Mouse (Mus musculus): Measurements from ENCODE around the gene Fis1. TPM values are rescaled to one million over a fixed set of nuclear protein-coding genes. Genes with fewer than 3 reads are reported as not detected.

The Fis1 gene
- polyA plus RNA-seq, 1 experiment from 2014 or later = 269 TPM

DNA sequence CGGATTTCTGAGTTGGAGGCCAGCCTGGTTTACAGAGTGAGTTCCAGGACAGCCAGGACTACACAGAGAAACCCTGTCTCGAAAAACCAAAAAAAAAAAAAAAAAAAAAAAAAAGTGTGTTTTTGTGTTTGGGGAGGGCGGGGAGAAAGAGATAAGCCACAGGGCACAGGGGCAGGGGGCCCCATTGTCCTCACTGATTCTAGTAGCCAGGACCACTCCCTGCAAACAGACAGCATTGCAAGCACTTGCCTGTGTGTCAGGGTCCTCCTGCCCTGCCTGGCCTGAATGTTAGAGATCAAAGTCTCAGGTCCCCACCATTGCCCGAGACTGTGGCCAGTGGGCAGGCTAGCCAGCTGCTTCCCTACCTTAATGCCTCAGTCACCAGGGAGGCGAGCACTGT lies 46.4 kb downstream of the Fis1 start:
- WGBS = 61% methylated on average over 5 of the region's 5 CpGs
- Histone ChIP-seq H3K4me2 (no peak overlapping the region), H3K27me3 (no peaks in the 10 kb centered on the region), H3K36me3 (peaks cover 19% of the 10 kb centered on the region), H3K27ac (no peak overlapping the region), H3K9me3 (no peaks in the 10 kb centered on the region), H3K9ac (replicated peaks) (no peak overlapping the region), H3K4me1 (replicated peaks) (0 out of 2 replicates have a peak, but pooled peaks cover 4% of the 10 kb centered on the region), H3K4me3 (replicated peaks) (no peak overlapping the region)
- no peak for ATAC-seq (ENCODE audit: insufficient number of reproducible peaks, insufficient read depth, low FRiP score, low TSS enrichment, low read depth)

DNA sequence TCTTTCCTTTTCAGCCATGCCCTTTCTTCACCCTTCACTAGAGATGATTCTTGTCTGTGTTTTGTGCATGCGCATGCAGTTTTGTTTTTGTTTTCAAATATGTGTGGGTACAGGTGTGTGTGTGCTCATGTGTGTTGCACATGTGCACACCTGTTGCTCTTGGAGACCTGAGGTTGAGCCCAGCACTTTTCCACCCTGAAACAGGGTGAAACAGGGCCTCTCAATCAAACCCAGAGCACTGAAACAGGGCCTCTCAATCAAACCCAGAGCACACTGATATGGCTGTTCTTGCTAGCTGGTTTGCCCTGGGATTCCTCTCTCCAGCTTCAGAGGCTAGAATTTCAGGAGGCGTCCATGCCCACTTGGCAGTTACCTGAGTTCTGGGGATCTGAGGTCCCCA lies 47.5 kb downstream of the Fis1 start:
- no peak for ATAC-seq (ENCODE audit: insufficient number of reproducible peaks, insufficient read depth, low FRiP score, low TSS enrichment, low read depth)

DNA sequence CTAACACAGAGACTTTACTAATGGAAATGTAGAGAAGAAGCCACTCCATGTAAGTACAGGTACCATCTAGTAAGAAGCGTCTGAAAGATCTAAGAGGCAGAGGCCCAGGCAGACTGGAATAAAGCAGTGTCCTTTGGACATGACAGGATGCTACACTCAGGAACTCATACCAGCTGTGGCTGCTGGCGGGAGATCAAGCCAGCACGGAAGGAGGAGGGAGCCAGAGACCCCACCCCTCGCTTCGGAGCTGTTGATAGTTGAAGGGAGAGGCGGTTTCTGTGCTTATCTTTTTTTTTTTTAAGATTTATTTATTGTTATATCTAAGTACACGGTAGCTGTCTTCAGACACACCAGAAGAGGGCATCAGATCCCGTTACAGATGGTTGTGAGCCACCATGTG lies 54.2 kb downstream of the Fis1 start:
- no peak overlapping the region for H3K27ac ChIP-seq
- no peak overlapping the region for H3K4me3 ChIP-seq (replicated peaks)
- no peak for ATAC-seq (ENCODE audit: insufficient number of reproducible peaks, insufficient read depth, low FRiP score, low TSS enrichment, low read depth)
- H3K9ac ChIP-seq (replicated peaks) = no peak overlapping the region
- H3K9me3 ChIP-seq = no peaks in the 10 kb centered on the region
- H3K36me3 ChIP-seq = no peaks in the 10 kb centered on the region
- no peak overlapping the region for H3K4me2 ChIP-seq
- H3K4me1 ChIP-seq (replicated peaks) = no peaks in the 10 kb centered on the region
- H3K27me3 ChIP-seq = peaks cover 3% of the 10 kb centered on the region; the same call in 1 of the 2 replicates
- WGBS = 69% methylated on average over 8 of the region's 8 CpGs

More for the DNA sequence above, 47.5 kb downstream of the Fis1 start:
- Histone ChIP-seq H3K27me3 (no peaks in the 10 kb centered on the region), H3K4me3 (replicated peaks) (no peak overlapping the region), H3K4me2 (no peak overlapping the region), H3K4me1 (replicated peaks) (0 out of 2 replicates have a peak, but pooled peaks cover 4% of the 10 kb centered on the region), H3K9ac (replicated peaks) (no peak overlapping the region), H3K36me3 (peaks cover 8% of the 10 kb centered on the region), H3K27ac (no peak overlapping the region), H3K9me3 (no peaks in the 10 kb centered on the region)
- 83% methylated on average over 2 of the region's 2 CpGs for WGBS

DNA sequence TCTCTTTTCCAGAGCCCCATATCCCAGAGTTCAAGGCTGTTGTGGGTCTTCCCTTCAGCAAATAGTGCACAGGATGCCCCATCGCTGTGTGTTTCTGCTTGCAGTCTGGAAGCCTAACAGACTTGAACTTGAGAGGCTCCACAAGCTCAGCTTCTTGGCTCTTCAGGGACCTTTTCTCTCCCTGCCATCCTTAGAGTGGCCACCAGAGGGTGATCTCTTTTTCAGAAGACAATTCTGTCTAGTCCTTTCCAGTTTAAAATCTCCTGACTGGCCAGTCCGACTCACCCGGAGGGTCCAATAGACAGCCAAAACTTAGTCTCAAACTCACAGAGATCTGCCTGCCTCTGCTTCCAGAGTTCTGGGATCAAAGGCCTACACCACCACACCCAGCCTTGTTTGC lies 56.9 kb downstream of the Fis1 start:
- Histone ChIP-seq H3K27me3 (peaks cover 3% of the 10 kb centered on the region; the same call in 1 of the 2 replicates), H3K9me3 (no peaks in the 10 kb centered on the region), H3K36me3 (no peaks in the 10 kb centered on the region), H3K27ac (no peak overlapping the region), H3K9ac (replicated peaks) (no peak overlapping the region), H3K4me2 (no peak overlapping the region), H3K4me1 (replicated peaks) (no peaks in the 10 kb centered on the region), H3K4me3 (replicated peaks) (no peak overlapping the region)
- ATAC-seq (ENCODE audit: insufficient number of reproducible peaks, insufficient read depth, low FRiP score, low TSS enrichment, low read depth) = no peak
- WGBS = 45% methylated on average over 3 of the region's 3 CpGs

GRCm38 (mm10) chr5:137012401-137012950 lies 59.4 kb downstream of the Fis1 start:
- Histone ChIP-seq H3K9ac (replicated peaks) (no peak overlapping the region), H3K27me3 (peaks cover 3% of the 10 kb centered on the region; the same call in 1 of the 2 replicates), H3K9me3 (no peaks in the 10 kb centered on the region), H3K27ac (no peak overlapping the region), H3K4me3 (replicated peaks) (no peak overlapping the region), H3K4me2 (no peak overlapping the region), H3K36me3 (no peaks in the 10 kb centered on the region), H3K4me1 (replicated peaks) (no peaks in the 10 kb centered on the region)
- 76% methylated on average over 15 of the region's 15 CpGs for WGBS
- ATAC-seq (ENCODE audit: insufficient number of reproducible peaks, insufficient read depth, low FRiP score, low TSS enrichment, low read depth) = no peak

MicroRNAs encoded within 50 kb of the gene (microRNA counts, 519-probe panel; counts per million panel counts)
- microRNA mmu-miR-702 = not detected

Small RNA genes within 50 kb of the gene (microRNA-seq; reads per million reads assigned to microRNA genes)
- 49.7 reads per million, percentile 44 among the genes with 10 or more reads in this experiment for gene Mir702

Other genes with a start within 250 kb of the Fis1 start
- 145 and 155 TPM in 2 replicates for gene Col26a1, start 70.1 kb upstream of the Fis1 start, polyA plus RNA-seq (2016; fragmentation: Nextera tagmentation; extraction: Ambion mirVana)
- gene Ift22, start 45.1 kb upstream of the Fis1 start, polyA plus RNA-seq (2016; fragmentation: Nextera tagmentation; extraction: Ambion mirVana) = 65.7 and 69.8 TPM in 2 replicates
- gene Cldn15, start 13.3 kb downstream of the Fis1 start, polyA plus RNA-seq (2016; fragmentation: Nextera tagmentation; extraction: Ambion mirVana) = 0.10 and 0.36 TPM in 2 replicates
- 39.5 and 42.3 TPM in 2 replicates for gene Plod3, start 33.7 kb downstream of the Fis1 start, polyA plus RNA-seq (2016; fragmentation: Nextera tagmentation; extraction: Ambion mirVana)
- gene Znhit1, start 34.7 kb downstream of the Fis1 start, polyA plus RNA-seq (2016; fragmentation: Nextera tagmentation; extraction: Ambion mirVana) = 109 and 116 TPM in 2 replicates
- gene Vgf, start 73.1 kb downstream of the Fis1 start, polyA plus RNA-seq (2016; fragmentation: Nextera tagmentation; extraction: Ambion mirVana) = 0.09 and 0.25 TPM in 2 replicates
- 150 and 153 TPM in 2 replicates for gene Ap1s1, start 92.9 kb downstream of the Fis1 start, polyA plus RNA-seq (2016; fragmentation: Nextera tagmentation; extraction: Ambion mirVana)
- 0.38 and 0.44 TPM in 2 replicates for gene Serpine1, start 119.0 kb downstream of the Fis1 start, polyA plus RNA-seq (2016; fragmentation: Nextera tagmentation; extraction: Ambion mirVana)
- gene Trim56, start 162.9 kb downstream of the Fis1 start, polyA plus RNA-seq (2016; fragmentation: Nextera tagmentation; extraction: Ambion mirVana) = 6.9 and 8.6 TPM in 2 replicates
- gene Muc3, start 196.0 kb downstream of the Fis1 start, polyA plus RNA-seq (2016; fragmentation: Nextera tagmentation; extraction: Ambion mirVana) = not detected in 2 replicates